Mouse (Mus musculus) heart, adult 2 months (tissue): Measurements from ENCODE around the gene Rfng. TPM values are rescaled to one million over a fixed set of nuclear protein-coding genes. Genes with fewer than 3 reads are reported as not detected.
"Not testable (repeated sequence)": the region's sequence is repeated elsewhere in the genome, so short reads cannot be mapped to it uniquely, and the experiment has no call there.

Experiments
- DNase-seq, 2 experiments: peaks; one replicate each; pipeline ENCODE4 v3.0.0; 2021
- H3K27ac ChIP-seq: fragments of 200-600 bp; 2 replicates; pipeline ENCODE4 v1.8.1; 2022
- H3K27me3 ChIP-seq: fragments of 200-500 bp; 2 replicates; pipeline ENCODE4 v1.6.1; 2012; ENCODE audit warnings: mild to moderate bottlenecking, low read length, inconsistent platforms, mixed read lengths; ENCODE audit not compliant: control insufficient read depth, insufficient read depth
- H3K36me3 ChIP-seq: fragments of 200-500 bp; 2 replicates; pipeline ENCODE4 v1.6.1; 2012; ENCODE audit warnings: low read length, inconsistent platforms; ENCODE audit not compliant: control insufficient read depth, insufficient read depth
- H3K4me1 ChIP-seq: fragments of 200-500 bp; 2 replicates; pipeline ENCODE4 v1.6.1; 2011; ENCODE audit warnings: low read length; ENCODE audit not compliant: control insufficient read depth, insufficient read depth
- H3K4me3 ChIP-seq: fragments of 200-600 bp; 2 replicates; pipeline ENCODE4 v1.8.1; 2022
- H3K79me2 ChIP-seq: fragments of 200-500 bp; replicated peaks from 2 replicates; pipeline ENCODE4 v1.6.1; 2012; ENCODE audit warnings: mild to moderate bottlenecking, inconsistent platforms, low read length, moderate library complexity, mixed read lengths; ENCODE audit not compliant: control insufficient read depth, insufficient read depth
- H3K9ac ChIP-seq: fragments of 200-500 bp; 2 replicates; pipeline ENCODE4 v1.6.1; 2012; ENCODE audit warnings: low read depth, mild to moderate bottlenecking, control low read depth, inconsistent platforms, low read length, mixed read lengths
- CTCF ChIP-seq: fragments of 200-600 bp; IDR thresholded peaks from 2 replicates; pipeline ENCODE4 v1.8.1; 2022; ENCODE audit warnings: antibody characterized with exemption, mild to moderate bottlenecking, moderate library complexity
- EP300 ChIP-seq: fragments of 200-500 bp; IDR thresholded peaks from 2 replicates; pipeline ENCODE4 v1.6.1; 2011; ENCODE audit warnings: low read depth, low read length, control low read depth; ENCODE audit not compliant: insufficient read depth
- POLR2A ChIP-seq: fragments of 200-500 bp; IDR thresholded peaks from 2 replicates; pipeline ENCODE4 v1.6.1; 2011; ENCODE audit warnings: mild to moderate bottlenecking, low read depth, low read length, control low read depth; ENCODE audit not compliant: insufficient read depth
- WGBS: fragments of 180-500 bp; shearing (Covaris S2); methylation state at CpG from one replicate; pipeline ENCODE4 v1.1.7; 2018; 5-methylcytosine and 5-hydroxymethylcytosine counted together
- intact Hi-C: fragments of 180-260 bp; cut with DNase I; formaldehyde crosslinking; loops from one replicate; pipeline ENCODE4 v1.15.1; 2025
- polyA plus RNA-seq: library from polyadenylated mRNA; depleted of rRNA; stranded (reverse); fragments of >200 nt; gene quantifications from 2 replicates; pipeline ENCODE4 v1.2.3, GENCODE M21; 2012
- total RNA-seq, 2 experiments: library from RNA; stranded (reverse); gene quantifications; 2 replicates each; pipeline ENCODE4 v1.2.3; 2021

Rfng gene
- total and polyA plus RNA-seq, 3 experiments: 11.9 to 28.6 (median 12.5) TPM

DNA sequence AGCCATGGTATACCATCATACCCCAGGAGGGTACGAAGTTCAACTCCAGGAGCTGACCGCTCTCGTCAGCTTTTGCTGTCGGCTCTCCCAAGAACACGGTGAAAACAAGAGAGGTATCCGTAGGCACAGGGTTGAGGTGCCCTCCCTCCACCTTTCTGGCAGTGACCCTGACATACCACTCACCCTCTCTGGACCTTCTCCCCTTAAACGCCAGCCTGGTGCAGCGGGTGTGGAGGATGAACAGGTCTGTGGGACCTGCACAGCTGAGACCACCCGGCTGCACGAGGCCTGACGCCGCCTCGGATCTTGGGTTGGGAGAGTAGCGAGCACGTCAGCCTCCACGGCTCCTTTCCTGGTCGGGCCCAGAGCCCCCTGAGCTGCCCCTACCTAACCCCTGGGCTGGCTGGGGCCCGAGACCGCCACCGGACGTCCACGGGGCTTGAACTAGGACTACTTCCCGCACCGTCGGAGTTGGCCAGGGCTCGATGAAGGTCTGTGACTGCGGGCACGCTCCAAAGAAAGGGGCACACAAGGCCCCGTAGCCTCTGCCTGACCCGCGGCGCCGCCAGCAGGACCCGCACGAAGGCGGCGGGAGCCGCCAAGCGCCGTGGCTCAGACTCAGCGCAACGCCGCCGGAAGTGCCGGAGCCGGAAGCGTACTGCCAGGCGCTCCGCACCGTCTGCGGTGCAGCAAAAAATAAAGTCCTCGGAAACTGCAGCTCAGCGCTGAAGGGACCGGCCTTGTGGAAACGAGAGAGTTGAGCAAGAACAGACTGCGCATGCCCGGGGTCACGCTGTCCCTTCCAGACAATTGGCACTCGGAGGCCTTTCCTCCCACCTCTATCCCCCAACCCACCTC is 12.0 kb upstream of the Rfng start, which contains the start of gene Dus1l:
Gene Dus1l (minus strand): TSS at position 648 of the 858 bp plus-strand sequence.
- no peaks in the 10 kb centered on the region for H3K36me3 ChIP-seq
- H3K27ac ChIP-seq: peak within 1 kb of the TSS; percentile 70
- DNase-seq: peak; percentile 96 to 99
- peaks cover 8% of the 10 kb centered on the region for H3K4me1 ChIP-seq
- peak; percentile 90 for TF ChIP-seq POLR2A
- TF ChIP-seq CTCF: 0 out of 2 replicates have a peak, but pooled peaks have one; percentile 9
- peak; percentile 90; the same call in 1 of the 2 replicates for TF ChIP-seq EP300
- 2% methylated on average over 59 of the region's 59 CpGs for WGBS
- no peaks in the 10 kb centered on the region for H3K27me3 ChIP-seq
- H3K4me3 ChIP-seq: peak within 1 kb of the TSS; percentile 83
- intact Hi-C loops: no loop called here
- no peaks in the 10 kb centered on the region; the same call in 1 of the 2 replicates for H3K79me2 ChIP-seq
- H3K9ac ChIP-seq: peak within 1 kb of the TSS; percentile 90

GRCm38 (mm10) chr11:120792652-120793051 is 8.6 kb upstream of the Rfng start:
- no peak overlapping the region for H3K9ac ChIP-seq
- no peaks in the 10 kb centered on the region for H3K27me3 ChIP-seq
- H3K79me2 ChIP-seq: no peaks in the 10 kb centered on the region; the same call in 1 of the 2 replicates
- peaks cover 7% of the 10 kb centered on the region for H3K4me1 ChIP-seq
- no peak for DNase-seq
- H3K36me3 ChIP-seq: no peaks in the 10 kb centered on the region
- intact Hi-C loops: no loop called here
- no peak overlapping the region for H3K4me3 ChIP-seq
- H3K27ac ChIP-seq: no peak overlapping the region
- TF ChIP-seq CTCF: no peak
- 93% methylated on average over 9 of the region's 9 CpGs for WGBS

DNA sequence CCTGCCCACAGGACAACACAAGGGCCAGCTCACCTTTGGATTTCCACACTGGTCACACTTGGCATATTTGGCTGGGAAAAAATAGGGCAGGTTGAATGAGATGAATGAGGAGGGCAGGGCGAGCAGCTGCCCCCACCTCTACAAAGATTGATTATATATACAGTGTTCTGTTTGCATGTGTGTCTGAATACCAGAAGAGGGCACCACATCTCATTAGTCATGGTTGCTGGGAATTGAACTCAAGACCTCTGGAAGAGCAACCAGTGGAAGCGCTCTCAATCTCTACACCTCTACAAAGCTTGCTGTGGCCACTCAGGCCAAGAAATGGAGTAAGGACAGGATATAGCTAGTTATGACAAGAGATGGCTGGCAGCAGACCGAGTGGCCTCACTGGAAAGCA is 5.8 kb upstream of the Rfng start:
- no peaks in the 10 kb centered on the region for H3K36me3 ChIP-seq
- peaks cover 5% of the 10 kb centered on the region for H3K4me1 ChIP-seq
- H3K27me3 ChIP-seq: no peaks in the 10 kb centered on the region
- H3K27ac ChIP-seq: no peak overlapping the region
- DNase-seq: no peak
- H3K79me2 ChIP-seq: no peaks in the 10 kb centered on the region
- H3K4me3 ChIP-seq: no peak overlapping the region
- intact Hi-C loops: no loop called here
- WGBS: 93% methylated on average over 3 of the region's 3 CpGs
- TF ChIP-seq POLR2A: no peak
- peak; percentile 23; the same call in 1 of the 2 replicates for TF ChIP-seq CTCF
- no peak overlapping the region for H3K9ac ChIP-seq

DNA sequence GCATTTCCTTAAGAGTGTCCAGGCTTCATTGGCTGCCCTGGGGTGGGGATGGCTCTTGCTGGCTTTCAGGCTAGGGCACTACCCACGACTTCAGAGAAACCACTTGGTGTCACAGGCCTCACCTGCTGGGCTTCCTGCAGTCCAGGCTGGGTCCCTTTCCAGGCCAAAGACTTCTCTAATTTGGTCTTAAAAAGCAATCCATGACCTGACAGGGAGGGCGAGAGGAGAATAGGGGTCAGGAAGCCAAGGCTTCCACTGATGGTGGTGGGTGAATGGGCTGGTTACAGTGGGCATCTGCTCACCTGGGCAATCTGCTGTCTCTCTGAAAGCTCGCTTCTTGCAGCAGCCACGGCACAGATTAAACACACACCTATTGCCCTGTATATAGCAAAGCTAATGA is 5.3 kb upstream of the Rfng start:
- Histone ChIP-seq H3K27ac (no peak overlapping the region), H3K79me2 (peaks cover 2% of the 10 kb centered on the region; the same call in 1 of the 2 replicates), H3K4me3 (no peak overlapping the region), H3K36me3 (no peaks in the 10 kb centered on the region), H3K27me3 (no peaks in the 10 kb centered on the region), H3K9ac (no peak overlapping the region), H3K4me1 (peaks cover 5% of the 10 kb centered on the region)
- no peak for TF ChIP-seq EP300
- TF ChIP-seq CTCF: no peak
- no peak for TF ChIP-seq POLR2A
- 81% methylated on average over 4 of the region's 4 CpGs for WGBS
- no peak for DNase-seq
- intact Hi-C loops: no loop called here

DNA sequence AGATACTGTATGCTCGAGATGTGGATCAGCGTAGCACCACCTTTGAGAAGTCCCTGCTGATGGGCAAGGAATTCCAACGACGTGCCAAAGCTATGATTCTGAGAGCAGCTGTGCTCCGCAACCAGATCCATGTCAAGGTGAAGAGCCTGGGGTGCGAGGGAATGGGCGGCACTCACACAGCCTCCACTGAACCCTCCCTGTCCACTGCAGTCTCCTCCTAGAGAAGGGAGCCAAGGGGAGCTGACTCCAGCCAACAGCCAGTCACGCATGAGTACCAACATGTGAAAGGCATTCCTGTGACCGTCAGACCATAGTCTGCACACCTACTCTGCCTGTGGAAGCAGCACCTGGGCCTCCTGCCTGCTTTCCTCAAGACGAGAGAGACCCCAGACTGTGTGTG is 4.5 kb upstream of the Rfng start:
- 83% methylated on average over 10 of the region's 10 CpGs for WGBS
- H3K27ac ChIP-seq, H3K36me3 ChIP-seq, H3K79me2 ChIP-seq, H3K4me1 ChIP-seq, DNase-seq, intact Hi-C loops, H3K4me3 ChIP-seq, H3K9ac ChIP-seq, H3K27me3 ChIP-seq: not testable (repeated sequence)

GRCm38 (mm10) chr11:120785145-120785544 is 1.1 kb upstream of the Rfng start:
- WGBS: 35% methylated on average over 9 of the region's 9 CpGs
- Histone ChIP-seq H3K27ac (no peak overlapping the region), H3K36me3 (no peaks in the 10 kb centered on the region), H3K9ac (peak overlapping the region; percentile 99), H3K4me1 (peaks cover 7% of the 10 kb centered on the region), H3K27me3 (no peaks in the 10 kb centered on the region), H3K4me3 (peak overlapping the region; percentile 77), H3K79me2 (peaks cover 2% of the 10 kb centered on the region; the same call in 1 of the 2 replicates)
- intact Hi-C loops: no loop called here
- no peak for DNase-seq
- TF ChIP-seq POLR2A (no peak), CTCF (no peak), EP300 (no peak)
